Mouse (Mus musculus): ENCODE data around the gene Gba.

Gba gene

DNA sequence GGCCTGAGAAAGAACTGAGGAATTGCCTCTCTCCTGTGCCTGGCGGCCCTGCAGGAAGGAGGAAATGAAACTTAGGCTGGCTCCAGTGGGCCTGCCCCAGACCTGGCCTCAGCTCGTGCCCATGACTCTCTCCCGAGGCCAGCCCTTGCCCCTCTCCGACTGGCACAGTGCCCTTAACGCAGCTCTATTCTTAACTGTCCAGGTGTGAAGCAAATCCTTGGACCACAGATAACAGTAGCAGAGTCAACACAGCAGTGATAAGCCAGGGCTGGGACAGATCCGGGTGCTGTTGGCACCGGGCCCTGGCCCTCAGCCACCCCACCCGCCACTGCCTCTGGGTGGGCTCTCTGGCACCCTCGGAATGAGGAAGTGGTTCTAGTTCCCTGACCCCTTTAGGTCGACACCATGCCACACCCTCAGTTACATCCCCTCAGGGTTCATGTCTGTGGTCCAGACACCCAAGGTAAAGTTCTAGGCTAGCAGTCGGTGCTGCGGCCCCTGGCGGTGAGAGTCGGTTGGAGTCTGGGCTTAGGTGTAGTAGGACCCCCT lies 30.9 kb downstream of the Gba start:
- CTCF ChIA-PET: interaction anchor here in 3 of 4 experiments (0.8 to 6.7 kb wide), 6 partner anchors 9 to 291 kb away, joined by 3 to 81 read pairs (median 6); partner anchors contain the start of genes Krtcap2 (in 1 of the 3) and Trim46 (in 1 of the 3)
- POLR2A ChIA-PET: interaction anchor here in 2 of 4 experiments (0.6 to 1.7 kb wide), 10 partner anchors 9 to 241 kb away, joined by 3 to 4 read pairs (median 3); partner anchors contain the start of genes Fam189b (in 1 of the 2), Krtcap2 (in 1 of the 2), Scamp3 (in 1 of the 2) and Trim46 (in 1 of the 2)

DNA sequence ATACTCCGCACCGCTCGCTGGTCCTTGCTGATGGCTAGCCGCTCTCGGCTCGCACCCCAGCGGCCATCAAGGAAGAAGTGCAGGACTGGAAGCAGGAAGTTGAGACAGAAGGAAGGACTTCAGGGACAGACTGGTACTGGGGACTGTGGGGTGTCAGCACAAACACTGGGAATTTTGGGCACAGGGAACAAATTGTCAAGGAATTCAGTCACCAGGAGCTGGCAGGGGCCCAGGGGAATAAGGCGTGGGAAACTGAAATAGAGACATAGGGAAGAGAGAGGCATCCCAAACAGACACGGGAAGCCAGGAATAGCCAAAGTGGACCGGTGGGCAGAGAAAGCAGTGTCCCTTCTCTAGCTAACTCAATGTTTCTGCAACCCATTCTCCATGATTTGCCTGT lies 33.8 kb downstream of the Gba start:
- ChIA-PET CTCF (interaction anchor here in 1 of 4 experiments (0.8 kb wide), 1 partner anchor 10 kb away, joined by 5 read pairs; no protein-coding TSS in a partner anchor), POLR2A (interaction anchor here in 2 of 4 experiments (1.0 to 1.9 kb wide), 3 partner anchors 10 to 14 kb away, joined by 3 to 10 read pairs (median 4); partner anchors contain the start of genes Krtcap2 (in 1 of the 2), Mtx1 (in 1 of the 2) and Trim46 (in 1 of the 2))

DNA sequence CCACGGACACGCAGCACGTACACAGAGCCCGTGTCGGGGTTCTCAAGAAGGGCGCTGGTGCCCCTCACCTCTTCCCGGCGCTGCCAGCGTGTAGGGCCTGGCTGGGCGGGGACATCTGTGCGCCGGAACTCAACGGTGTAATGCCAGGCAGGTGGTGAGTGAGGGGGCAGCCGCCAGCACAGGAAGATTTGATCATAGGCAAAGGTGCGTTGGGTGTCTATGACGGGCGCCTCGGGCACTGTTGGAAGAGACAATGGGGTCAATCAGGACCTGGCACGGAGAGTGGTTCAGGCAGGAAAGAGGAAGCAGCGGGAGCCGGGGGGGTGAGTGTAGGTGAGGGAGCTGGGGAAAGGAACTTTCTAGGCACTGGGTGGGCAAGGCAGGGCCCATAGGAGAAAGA lies 35.0 kb downstream of the Gba start:
- CTCF ChIA-PET: interaction anchor here in 1 of 4 experiments (0.5 kb wide), 1 partner anchor 211 kb away, joined by 4 read pairs; no protein-coding TSS in a partner anchor
- POLR2A ChIA-PET: interaction anchor here in 2 of 4 experiments (0.7 to 1.4 kb wide), 3 partner anchors 11 to 596 kb away, joined by 3 to 4 read pairs (median 3); no protein-coding TSS in a partner anchor

DNA sequence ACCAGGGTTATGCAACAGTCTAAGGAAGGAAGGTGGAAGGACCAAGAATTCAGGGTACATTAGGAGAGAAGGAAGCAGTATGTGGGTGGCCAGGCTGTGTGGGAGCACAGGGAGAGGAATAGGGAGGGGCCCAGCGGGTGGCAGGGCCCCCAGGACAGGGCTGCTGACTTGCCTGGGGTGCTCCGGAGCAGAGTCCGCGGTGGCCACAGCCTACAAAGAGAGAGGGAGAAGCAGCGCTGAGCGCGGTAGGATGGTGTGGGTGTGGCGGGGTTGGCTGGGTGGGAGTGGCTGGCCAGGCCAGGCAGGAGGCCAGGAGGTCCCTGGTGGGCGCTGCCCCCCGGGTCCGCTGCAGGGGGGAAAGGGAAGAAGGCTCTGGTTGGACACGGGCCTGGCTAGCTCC lies 35.8 kb downstream of the Gba start:
- POLR2A ChIA-PET: interaction anchor here in 2 of 4 experiments (0.8 to 1.4 kb wide), 5 partner anchors 10 to 52 kb away, joined by 3 to 4 read pairs (median 3); partner anchors contain the start of gene Thbs3 (in 1 of the 2)

DNA sequence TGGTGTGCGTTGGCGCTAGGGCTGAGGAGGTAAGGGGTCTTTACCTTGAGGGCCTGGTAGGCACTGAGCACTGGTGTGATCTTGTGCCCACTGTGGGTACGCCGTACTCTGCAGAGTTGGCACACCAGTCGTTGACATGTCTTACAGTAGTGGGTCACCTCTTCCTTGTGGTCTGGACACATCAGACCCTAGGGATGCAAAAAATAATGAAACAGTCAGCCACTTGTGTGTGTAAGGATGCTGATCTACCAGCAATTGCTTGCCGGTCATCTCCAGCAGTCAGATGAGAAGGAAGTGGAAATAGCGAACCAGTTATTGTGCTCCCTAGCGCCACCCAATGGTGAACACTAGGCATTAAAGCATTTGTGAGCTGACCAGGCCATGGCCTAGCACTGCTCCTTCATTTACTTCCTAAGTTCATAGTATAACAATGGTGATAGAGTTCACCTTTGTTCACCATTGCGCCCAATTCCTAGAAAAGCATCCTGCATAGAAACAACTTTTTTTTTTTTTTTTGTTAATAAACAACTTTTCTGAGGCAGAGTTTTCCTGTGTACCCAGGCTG lies 39.7 kb downstream of the Gba start:
- ChIA-PET CTCF (interaction anchor here (0.5 to 5.0 kb wide), 80 partner anchors 9 to 881 kb away, joined by 3 to 81 read pairs (median 4); partner anchors contain the start of genes Dpm3 (in 2 of the 4), Efna1 (in 2 of the 4), Mtx1 (in 2 of the 4) and Thbs3 (in 2 of the 4)), POLR2A (interaction anchor here in 3 of 4 experiments (0.5 to 5.1 kb wide), 20 partner anchors 8 to 1270 kb away, joined by 3 to 22 read pairs (median 3); partner anchors contain the start of genes Mtx1 (in 2 of the 3), Clk2 (in 1 of the 3), Efna4 (in 1 of the 3) and Fam189b (in 1 of the 3))

More for the DNA sequence above, 35.8 kb downstream of the Gba start:
- CTCF ChIA-PET: no interaction called here

DNA sequence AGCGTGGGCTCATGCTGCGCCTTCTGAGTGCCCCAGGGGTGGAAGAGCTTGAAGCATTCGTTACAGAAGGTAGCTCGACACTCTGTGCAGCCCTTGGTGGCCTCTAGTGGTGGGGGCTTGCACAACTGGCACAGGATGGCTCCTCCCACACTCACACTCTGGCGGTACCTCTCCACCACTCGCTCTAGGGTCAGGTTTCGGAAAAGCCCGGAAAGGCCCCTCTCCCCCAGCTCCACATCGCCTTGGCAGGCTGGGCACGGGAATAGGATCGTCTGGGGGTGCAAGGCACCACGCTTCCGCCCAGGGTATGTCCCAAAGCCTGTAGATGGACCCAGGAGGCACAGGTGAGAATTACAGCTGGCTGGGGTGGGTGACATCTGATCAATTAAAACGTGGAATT lies 40.9 kb downstream of the Gba start:
- CTCF ChIA-PET: interaction anchor here (0.5 to 5.0 kb wide), 94 partner anchors 8 to 834 kb away, joined by 3 to 81 read pairs (median 4); partner anchors contain the start of genes Dpm3 (in 2 of the 4), Efna1 (in 2 of the 4), Mtx1 (in 2 of the 4) and Slc50a1 (in 2 of the 4)

DNA sequence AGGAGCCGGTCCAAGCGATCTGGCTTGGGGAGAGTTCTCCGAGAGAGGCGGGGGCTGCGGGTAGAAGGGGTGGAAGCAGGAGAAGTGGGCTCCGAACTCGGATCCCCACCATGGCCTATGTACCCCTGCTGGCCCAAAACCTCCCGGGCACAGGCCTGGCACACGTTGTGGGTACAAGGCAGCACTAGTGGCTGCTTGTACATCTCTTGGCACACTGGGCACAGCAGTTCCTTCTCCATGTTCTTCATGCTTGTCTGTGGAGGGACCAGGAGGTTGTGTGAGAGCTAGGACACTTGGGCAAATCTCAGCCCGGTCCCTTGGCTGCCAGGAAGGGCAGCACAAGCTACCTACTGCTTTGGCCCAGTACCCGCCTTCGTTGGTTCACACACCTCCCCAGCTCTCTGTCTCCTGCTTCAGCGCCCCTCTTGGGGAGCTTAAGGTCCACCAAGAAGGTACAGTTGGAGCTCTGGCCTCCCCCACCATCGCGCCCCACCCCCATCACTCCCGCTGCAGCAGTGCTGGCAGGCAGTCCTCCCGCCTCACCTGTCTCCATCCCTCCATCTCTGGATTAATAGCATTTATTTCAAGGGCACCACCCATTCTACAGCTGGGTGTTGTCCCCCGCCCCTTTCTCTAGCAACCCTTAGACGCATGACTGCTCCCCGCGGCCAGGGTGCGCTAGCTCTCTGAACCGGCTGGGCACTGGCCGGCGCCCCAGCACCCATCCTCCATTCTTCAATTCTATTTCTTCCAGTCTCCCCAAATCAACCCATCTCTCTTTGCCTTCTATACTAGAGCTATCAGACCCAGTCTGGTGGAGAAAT lies 41.6 kb downstream of the Gba start:
- CTCF ChIA-PET: interaction anchor here (0.5 to 5.0 kb wide), 65 partner anchors 7 to 330 kb away, joined by 3 to 81 read pairs (median 4); partner anchors contain the start of genes Efna1 (in 2 of the 4), Mtx1 (in 2 of the 4), Slc50a1 (in 2 of the 4) and Cks1b (in 1 of the 4)

More for the DNA sequence above, 40.9 kb downstream of the Gba start:
- POLR2A ChIA-PET: interaction anchor here in 3 of 4 experiments (0.5 to 5.1 kb wide), 28 partner anchors 9 to 1061 kb away, joined by 3 to 22 read pairs (median 3); partner anchors contain the start of genes Efna1 (in 2 of the 3), Mtx1 (in 2 of the 3), Cks1b (in 1 of the 3) and Clk2 (in 1 of the 3)

DNA sequence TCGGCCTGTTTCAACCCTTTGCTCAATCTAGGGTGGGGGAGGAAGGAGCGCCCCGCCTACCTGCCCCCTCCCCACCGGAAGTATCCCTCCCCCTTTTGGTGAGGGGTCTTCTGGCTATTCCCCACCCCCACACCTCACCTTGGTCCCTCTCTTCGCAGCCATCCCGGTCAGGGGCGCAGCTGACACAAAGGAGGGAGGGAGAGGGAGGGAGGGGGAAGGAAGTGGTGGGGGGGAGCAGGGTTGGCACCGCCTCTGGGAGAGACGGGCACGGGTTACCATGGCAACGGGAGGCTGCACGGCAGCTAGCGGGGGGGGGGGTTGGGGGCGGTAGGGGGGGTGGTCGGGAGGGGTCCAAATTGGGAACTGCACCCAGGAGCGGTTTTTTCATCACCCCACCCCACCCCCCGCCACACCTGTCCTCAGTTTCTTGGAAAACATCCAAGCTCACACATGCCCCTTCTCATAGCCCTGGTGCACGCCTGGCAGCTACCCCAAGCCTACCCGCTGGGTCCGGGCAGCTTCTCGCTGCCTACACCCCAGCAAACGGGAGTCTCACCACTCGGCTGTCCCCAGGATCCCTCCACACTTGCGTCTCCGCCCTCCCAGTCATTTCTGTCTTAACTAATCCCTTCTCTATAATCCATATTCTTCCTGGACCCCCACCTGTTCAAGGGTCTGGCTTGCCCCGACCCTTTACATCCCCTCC lies 42.4 kb downstream of the Gba start:
- ChIA-PET POLR2A (interaction anchor here in 3 of 4 experiments (0.6 to 5.1 kb wide), 23 partner anchors 10 to 873 kb away, joined by 3 to 22 read pairs (median 4); partner anchors contain the start of genes Efna1 (in 2 of the 3), Mtx1 (in 2 of the 3), Fam189b (in 1 of the 3) and Fdps (in 1 of the 3)), CTCF (interaction anchor here (0.5 to 5.0 kb wide), 53 partner anchors 9 to 181 kb away, joined by 3 to 81 read pairs (median 4); partner anchors contain the start of genes Efna1 (in 3 of the 4), Mtx1 (in 3 of the 4), Scamp3 (in 2 of the 4) and Cks1b (in 1 of the 4))

More for the DNA sequence above, 41.6 kb downstream of the Gba start:
- POLR2A ChIA-PET: interaction anchor here in 3 of 4 experiments (0.6 to 5.1 kb wide), 26 partner anchors 11 to 212 kb away, joined by 3 to 22 read pairs (median 4); partner anchors contain the start of genes Efna1 (in 2 of the 3), Mtx1 (in 2 of the 3), Cks1b (in 1 of the 3) and Clk2 (in 1 of the 3)

DNA sequence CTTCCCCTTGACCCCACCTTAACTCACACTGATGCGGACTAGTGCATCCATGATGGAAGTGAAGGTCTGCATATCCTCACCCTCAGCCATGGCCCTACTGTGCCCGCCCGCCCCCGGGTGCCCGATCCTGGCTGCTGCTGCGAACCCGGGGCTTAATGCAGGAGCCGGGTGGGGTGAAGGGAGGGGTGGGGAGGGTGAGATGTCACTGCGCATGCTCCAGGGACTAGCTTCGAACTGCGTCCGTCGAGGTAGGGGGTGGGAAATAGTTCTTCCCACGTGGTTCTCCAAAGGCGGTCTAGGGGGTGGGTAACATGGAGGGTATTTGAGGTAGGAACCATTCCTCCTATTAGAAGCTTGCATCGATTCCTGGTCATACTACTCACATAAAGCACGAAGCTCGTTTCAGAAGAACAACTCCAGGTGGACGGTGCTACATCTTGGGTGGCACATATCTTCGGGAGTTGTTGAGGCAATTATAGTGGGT lies 43.0 kb downstream of the Gba start, which contains the start of gene Krtcap2:
TSS of gene Krtcap2 (plus strand) at position 279 of the 484 bp plus-strand sequence.
- ChIA-PET POLR2A (interaction anchor here in 3 of 4 experiments (0.6 to 5.1 kb wide), 20 partner anchors 9 to 872 kb away, joined by 3 to 22 read pairs (median 4); partner anchors contain the start of genes Mtx1 (in 2 of the 3), Efna1 (in 1 of the 3), Fam189b (in 1 of the 3) and Fdps (in 1 of the 3)), CTCF (interaction anchor here (0.5 to 5.0 kb wide), 45 partner anchors 10 to 504 kb away, joined by 3 to 81 read pairs (median 4); partner anchors contain the start of genes Efna1 (in 3 of the 4), Mtx1 (in 3 of the 4), Scamp3 (in 2 of the 4) and Cks1b (in 1 of the 4))

DNA sequence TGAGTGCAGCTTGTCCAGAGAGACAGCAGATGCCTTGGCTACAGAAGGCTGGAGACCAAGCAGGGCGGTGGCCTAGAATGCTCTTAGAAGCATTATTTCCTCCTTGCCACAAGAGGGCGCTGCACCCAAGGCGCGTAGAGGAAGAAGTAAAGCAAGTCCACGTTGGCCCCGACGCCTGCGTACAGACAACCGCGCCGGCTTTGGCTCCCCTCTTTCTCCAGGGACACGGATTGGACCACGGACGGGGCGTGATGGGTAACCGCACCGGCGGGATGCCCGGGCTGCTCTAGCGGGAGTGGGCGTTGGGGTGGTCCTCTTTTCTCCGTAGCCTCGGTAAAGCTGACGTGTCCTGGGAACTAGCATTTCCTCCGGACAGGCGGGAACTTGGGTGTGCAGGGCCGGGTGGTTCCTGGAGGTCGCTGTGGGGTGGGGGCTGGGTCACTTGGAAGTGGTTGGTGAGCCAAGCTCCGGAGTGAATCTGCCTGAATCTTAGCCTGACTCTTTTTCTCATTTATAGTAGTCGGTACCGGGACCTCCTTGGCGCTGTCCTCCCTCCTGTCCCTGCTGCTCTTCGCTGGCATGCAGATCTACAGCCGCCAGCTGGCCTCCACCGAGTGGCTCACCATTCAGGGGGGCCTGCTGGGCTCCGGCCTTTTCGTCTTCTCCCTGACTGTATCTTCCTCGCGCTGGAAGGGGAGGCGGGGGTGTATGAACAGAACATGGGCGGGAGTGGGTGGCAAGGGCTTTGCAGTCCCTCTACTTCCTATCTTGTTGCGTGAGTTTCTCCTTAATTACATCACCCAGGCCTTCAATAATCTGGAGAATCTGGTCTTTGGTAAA lies 43.8 kb downstream of the Gba start, which contains the start of gene Trim46:
TSS of gene Trim46 (minus strand) at position 49 of the 840 bp plus-strand sequence.
- POLR2A ChIA-PET: interaction anchor here in 3 of 4 experiments (0.6 to 5.1 kb wide), 24 partner anchors 8 to 349 kb away, joined by 3 to 22 read pairs (median 4); partner anchors contain the start of genes Mtx1 (in 2 of the 3), Efna1 (in 1 of the 3), Fdps (in 1 of the 3) and Gba (in 1 of the 3)

DNA sequence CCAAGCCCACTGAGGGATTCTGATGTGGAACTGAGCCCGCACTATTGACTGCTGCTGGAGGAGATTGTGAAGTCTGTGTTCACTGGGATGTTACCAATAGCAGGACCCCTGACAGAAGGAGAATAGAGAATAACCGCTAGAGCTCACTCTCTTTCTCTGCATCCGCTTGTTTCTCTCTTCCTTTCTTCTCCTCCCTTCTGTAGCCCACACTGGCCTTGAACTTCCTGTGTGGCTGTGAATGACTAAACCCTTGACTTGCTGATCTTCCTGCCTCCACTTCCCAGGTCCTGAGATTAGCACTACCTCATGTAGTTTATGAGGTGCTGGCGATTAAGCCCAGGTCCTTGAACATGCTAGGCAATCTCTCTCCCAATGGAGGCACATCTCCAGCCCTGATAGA lies 44.7 kb downstream of the Gba start:
- ChIA-PET POLR2A (interaction anchor here in 2 of 4 experiments (0.6 to 2.8 kb wide), 5 partner anchors 16 to 51 kb away, joined by 3 to 11 read pairs (median 3); partner anchors contain the start of gene Mtx1 (in 1 of the 2)), CTCF (interaction anchor here in 2 of 4 experiments (0.6 to 1.4 kb wide), 4 partner anchors 13 to 189 kb away, joined by 3 read pairs; partner anchors contain the start of gene Pbxip1 (in 1 of the 2))

More for the DNA sequence above, 43.8 kb downstream of the Gba start, which contains the start of gene Trim46:
- CTCF ChIA-PET: interaction anchor here (0.5 to 5.0 kb wide), 38 partner anchors 10 to 503 kb away, joined by 3 to 81 read pairs (median 4); partner anchors contain the start of genes Efna1 (in 3 of the 4), Mtx1 (in 2 of the 4), Cks1b (in 1 of the 4) and Dpm3 (in 1 of the 4)

DNA sequence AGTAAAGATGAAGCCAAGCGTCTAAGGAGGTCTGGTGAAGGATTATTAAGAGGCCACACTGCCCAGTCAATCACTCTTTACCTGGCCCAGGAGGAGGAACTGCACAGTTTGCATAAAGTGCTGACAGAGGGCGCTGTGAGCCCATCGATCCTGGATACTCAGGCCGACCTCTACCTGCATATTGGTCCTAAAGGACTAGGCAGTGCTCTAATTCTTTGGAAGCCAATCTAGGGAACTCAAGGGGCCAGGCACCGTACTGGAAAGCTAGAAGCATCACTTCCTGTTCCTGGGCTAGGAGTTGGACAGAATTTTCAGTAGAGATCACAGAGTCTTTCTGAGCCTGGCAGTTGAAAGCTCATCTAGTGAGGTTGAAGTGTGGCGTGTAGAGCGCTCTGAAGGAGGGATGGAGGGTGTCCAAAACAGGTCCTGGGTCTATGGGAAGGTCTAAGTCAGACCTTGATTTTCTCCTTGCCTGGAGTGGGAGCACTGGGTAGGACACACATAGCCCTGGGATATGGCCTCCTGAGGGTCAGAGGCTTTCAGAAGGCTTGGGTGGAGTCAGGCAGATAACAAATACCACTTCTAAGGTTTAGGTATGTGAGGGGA lies 47.8 kb downstream of the Gba start:
- ChIA-PET POLR2A (interaction anchor here in 3 of 4 experiments (0.6 to 1.8 kb wide), 6 partner anchors 14 to 72 kb away, joined by 3 to 6 read pairs (median 3); partner anchors contain the start of genes Efna1 (in 1 of the 3) and Efna3 (in 1 of the 3)), CTCF (interaction anchor here (0.6 to 3.0 kb wide), 28 partner anchors 8 to 801 kb away, joined by 3 to 12 read pairs (median 4); partner anchors contain the start of genes Dpm3 (in 2 of the 4), Efna1 (in 2 of the 4), Adam15 (in 1 of the 4) and Slc50a1 (in 1 of the 4))

DNA sequence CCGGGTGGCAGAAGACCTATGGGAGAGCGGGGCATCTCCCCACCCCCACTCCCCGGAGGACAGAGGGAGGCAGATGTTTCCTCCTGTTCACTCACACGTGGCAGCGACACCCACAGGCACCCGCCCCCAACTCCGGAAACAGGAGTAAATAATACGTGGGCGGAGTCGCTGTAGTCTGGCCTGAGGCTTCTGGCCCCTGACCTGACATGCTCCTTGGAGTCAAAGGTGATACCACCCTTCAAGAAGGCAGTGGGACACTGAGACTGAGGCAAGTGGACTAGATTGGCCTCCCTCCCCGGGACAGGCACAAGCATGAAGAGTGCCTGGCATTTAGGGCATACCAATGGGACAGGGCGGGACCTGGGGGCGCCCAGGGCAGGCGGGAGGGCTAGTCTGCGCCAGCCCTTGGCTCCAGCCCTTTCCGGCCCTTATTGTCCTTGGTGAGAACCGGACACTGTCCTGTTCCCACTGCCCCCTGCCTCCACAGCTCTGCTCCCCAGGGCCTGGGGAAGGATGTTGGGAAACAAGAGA lies 48.7 kb downstream of the Gba start:
- ChIA-PET CTCF (interaction anchor here in 3 of 4 experiments (0.9 to 3.0 kb wide), 12 partner anchors 8 to 156 kb away, joined by 3 to 12 read pairs (median 4); partner anchors contain the start of gene Efna1 (in 2 of the 3)), POLR2A (interaction anchor here in 3 of 4 experiments (1.5 to 1.9 kb wide), 4 partner anchors 18 to 36 kb away, joined by 3 to 6 read pairs (median 4); partner anchors contain the start of gene Efna1 (in 1 of the 3))
